Mouse (Mus musculus) retina, postnatal 1 day (tissue): ENCODE measurements around the gene Eef2k.
"Not testable (repeated sequence)": the region's sequence is repeated elsewhere in the genome, so short reads cannot be mapped to it uniquely, and the experiment has no call there.

Experiments used
- DNase-seq: peaks from one replicate; pipeline ENCODE4 v3.0.0-alpha.2; 2012

Eef2k gene

GRCm38 (mm10) chr7:120942506-120942905 is 99.9 kb downstream of the Eef2k start:
- no peak for DNase-seq

- DNase-seq = no peak
These were observed 101.4 kb downstream of the Eef2k start for GRCm38 (mm10) chr7:120943936-120944509.

DNA sequence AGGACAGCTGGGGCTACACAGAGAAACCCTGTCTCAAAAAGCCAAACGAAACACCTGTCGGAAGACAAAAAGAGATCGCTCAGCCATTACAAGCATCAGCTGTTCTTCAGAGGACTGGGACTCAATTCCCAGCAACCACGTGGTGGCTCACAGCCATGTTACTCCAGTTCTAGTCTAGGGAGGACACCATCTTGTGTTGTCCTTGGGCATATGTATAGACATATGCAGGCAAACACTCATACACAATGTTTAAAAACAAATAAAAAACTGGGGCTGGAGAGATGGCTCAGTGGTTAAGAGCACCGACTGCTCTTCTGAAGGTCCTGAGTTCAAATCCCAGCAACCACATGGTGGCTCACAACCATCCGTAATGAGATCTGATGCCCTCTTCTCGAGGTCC is 111.0 kb downstream of the Eef2k start:
- DNase-seq = not testable (repeated sequence)
